Mouse (Mus musculus) v-Abl transformed pro-B cells (cell line): Measurements from ENCODE around the gene Zap70.

Experiments used
- in situ Hi-C, 2 experiments: fragments of 400-800 bp; cut with MboI; formaldehyde crosslinking; loops; one replicate each; pipeline ENCODE4 v1.15.1; 2025; ENCODE audit not compliant: unreplicated experiment in 2 of 2

Zap70 gene

GRCm38 (mm10) chr1:36768786-36769185, 7.2 kb downstream of the Zap70 start:
- in situ Hi-C loops = loop anchor here in 1 of 2 experiments (25.0 kb wide), 2 partner anchors 669 to 869 kb away; partner anchors contain the start of genes Coa5 and Unc50

- in situ Hi-C loops = loop anchor here in 1 of 2 experiments (25.0 kb wide), 2 partner anchors 667 to 867 kb away; partner anchors contain the start of genes Coa5 and Unc50
Measured at GRCm38 (mm10) chr1:36769951-36770350, 8.4 kb downstream of the Zap70 start.

GRCm38 (mm10) chr1:36770998-36771397, 9.4 kb downstream of the Zap70 start:
- in situ Hi-C loops = loop anchor here in 1 of 2 experiments (25.0 kb wide), 2 partner anchors 666 to 866 kb away; partner anchors contain the start of genes Coa5 and Unc50

- in situ Hi-C loops = loop anchor here in 1 of 2 experiments (25.0 kb wide), 2 partner anchors 665 to 865 kb away; partner anchors contain the start of genes Coa5 and Unc50
Measured at GRCm38 (mm10) chr1:36772198-36772934, 10.8 kb downstream of the Zap70 start.

GRCm38 (mm10) chr1:36780793-36781192, 19.2 kb downstream of the Zap70 start:
- in situ Hi-C loops = loop anchor here (5.0 to 25.0 kb wide), 5 partner anchors 38 to 857 kb away; no protein-coding TSS in a partner anchor

- in situ Hi-C loops = loop anchor here (5.0 to 25.0 kb wide), 5 partner anchors 40 to 855 kb away; no protein-coding TSS in a partner anchor
Measured at GRCm38 (mm10) chr1:36782476-36782875, 20.9 kb downstream of the Zap70 start.

GRCm38 (mm10) chr1:36784365-36785134, 23.0 kb downstream of the Zap70 start:
- in situ Hi-C loops = loop anchor here (5.0 to 25.0 kb wide), 6 partner anchors 42 to 853 kb away; no protein-coding TSS in a partner anchor

GRCm38 (mm10) chr1:36785238-36785641, 23.6 kb downstream of the Zap70 start:
- in situ Hi-C loops = loop anchor here (5.0 to 25.0 kb wide), 3 partner anchors 132 to 852 kb away; no protein-coding TSS in a partner anchor

GRCm38 (mm10) chr1:36786377-36786776, 24.8 kb downstream of the Zap70 start:
- in situ Hi-C loops = loop anchor here (5.0 to 25.0 kb wide), 3 partner anchors 131 to 851 kb away; no protein-coding TSS in a partner anchor

GRCm38 (mm10) chr1:36789416-36789815, 27.8 kb downstream of the Zap70 start:
- in situ Hi-C loops = loop anchor here (5.0 to 25.0 kb wide), 3 partner anchors 128 to 848 kb away; no protein-coding TSS in a partner anchor

GRCm38 (mm10) chr1:36796711-36797110, 35.1 kb downstream of the Zap70 start:
- in situ Hi-C loops = loop anchor here (5.0 to 25.0 kb wide), 3 partner anchors 36 to 841 kb away; no protein-coding TSS in a partner anchor

GRCm38 (mm10) chr1:36797481-36797880, 35.9 kb downstream of the Zap70 start:
- in situ Hi-C loops = loop anchor here (5.0 to 25.0 kb wide), 3 partner anchors 35 to 840 kb away; no protein-coding TSS in a partner anchor

- in situ Hi-C loops = no loop called here
Measured at GRCm38 (mm10) chr1:36800379-36801011, 38.9 kb downstream of the Zap70 start.

- in situ Hi-C loops = no loop called here
Measured at GRCm38 (mm10) chr1:36804259-36804658, 42.7 kb downstream of the Zap70 start.

GRCm38 (mm10) chr1:36804833-36805232, 43.2 kb downstream of the Zap70 start:
- in situ Hi-C loops = no loop called here

- in situ Hi-C loops = no loop called here
Measured at GRCm38 (mm10) chr1:36806181-36806905, 44.7 kb downstream of the Zap70 start.

- in situ Hi-C loops = no loop called here
Measured at GRCm38 (mm10) chr1:36807086-36807485, 45.5 kb downstream of the Zap70 start.

- in situ Hi-C loops = no loop called here
Measured at GRCm38 (mm10) chr1:36807782-36808565, 46.4 kb downstream of the Zap70 start.

GRCm38 (mm10) chr1:36811806-36812205, 50.2 kb downstream of the Zap70 start:
- in situ Hi-C loops = no loop called here
